Mouse (Mus musculus): ENCODE results near the gene Olig1.

Olig1 gene

GRCm38 (mm10) chr16:91269468-91270211, at the start of gene Olig1:
Gene Olig1 (plus strand): TSS chr16:91269772.
- in situ Hi-C loops (cut with MboI; ENCODE audit: low pct_unique_long_range_greater_than_20kb in 1 of 2, low sequenced_read_pairs in 2 of 2, unreplicated experiment in 1 of 2): loop anchor here in 1 of 2 experiments (10.0 kb wide), 1 partner anchor 45 kb away; the partner anchor contains the start of gene Olig2

- in situ Hi-C loops (cut with MboI; ENCODE audit: low pct_unique_long_range_greater_than_20kb in 1 of 2, low sequenced_read_pairs in 2 of 2, unreplicated experiment in 1 of 2): loop anchor here (10.0 to 25.0 kb wide), 3 partner anchors 53 to 135 kb away; partner anchors contain the start of gene 4932438H23Rik (in 1 of the 2)
Measured at GRCm38 (mm10) chr16:91222171-91222642, 47.4 kb upstream of the Olig1 start.

GRCm38 (mm10) chr16:91222643-91223271, 46.8 kb upstream of the Olig1 start:
- in situ Hi-C loops (cut with MboI; ENCODE audit: low pct_unique_long_range_greater_than_20kb in 1 of 2, low sequenced_read_pairs in 2 of 2, unreplicated experiment in 1 of 2): loop anchor here (10.0 to 25.0 kb wide), 3 partner anchors 52 to 135 kb away; partner anchors contain the start of gene 4932438H23Rik (in 1 of the 2)

- in situ Hi-C loops (cut with MboI; ENCODE audit: low pct_unique_long_range_greater_than_20kb in 1 of 2, low sequenced_read_pairs in 2 of 2, unreplicated experiment in 1 of 2): loop anchor here (10.0 to 25.0 kb wide), 3 partner anchors 51 to 136 kb away; partner anchors contain the start of gene 4932438H23Rik (in 1 of the 2)
Measured at GRCm38 (mm10) chr16:91223327-91224067, 46.1 kb upstream of the Olig1 start.

GRCm38 (mm10) chr16:91224068-91224402, 45.5 kb upstream of the Olig1 start:
- in situ Hi-C loops (cut with MboI; ENCODE audit: low pct_unique_long_range_greater_than_20kb in 1 of 2, low sequenced_read_pairs in 2 of 2, unreplicated experiment in 1 of 2): loop anchor here (10.0 to 25.0 kb wide), 3 partner anchors 51 to 137 kb away; partner anchors contain the start of gene 4932438H23Rik (in 1 of the 2)

GRCm38 (mm10) chr16:91224481-91225232, 44.9 kb upstream of the Olig1 start:
- in situ Hi-C loops (cut with MboI; ENCODE audit: low pct_unique_long_range_greater_than_20kb in 1 of 2, low sequenced_read_pairs in 2 of 2, unreplicated experiment in 1 of 2): loop anchor here (10.0 to 25.0 kb wide), 3 partner anchors 50 to 137 kb away; partner anchors contain the start of gene 4932438H23Rik (in 1 of the 2)

GRCm38 (mm10) chr16:91225233-91226037, 44.1 kb upstream of the Olig1 start, which contains the start of gene Olig2:
Gene Olig2 (plus strand): TSS chr16:91225457.
- in situ Hi-C loops (cut with MboI; ENCODE audit: low pct_unique_long_range_greater_than_20kb in 1 of 2, low sequenced_read_pairs in 2 of 2, unreplicated experiment in 1 of 2): loop anchor here (10.0 kb wide), 2 partner anchors 49 to 89 kb away; no protein-coding TSS in a partner anchor

- in situ Hi-C loops (cut with MboI; ENCODE audit: low pct_unique_long_range_greater_than_20kb in 1 of 2, low sequenced_read_pairs in 2 of 2, unreplicated experiment in 1 of 2): loop anchor here (10.0 kb wide), 2 partner anchors 49 to 89 kb away; no protein-coding TSS in a partner anchor
Measured at GRCm38 (mm10) chr16:91226038-91226882, 43.3 kb upstream of the Olig1 start.

- in situ Hi-C loops (cut with MboI; ENCODE audit: low pct_unique_long_range_greater_than_20kb in 1 of 2, low sequenced_read_pairs in 2 of 2, unreplicated experiment in 1 of 2): loop anchor here (10.0 kb wide), 2 partner anchors 48 to 88 kb away; no protein-coding TSS in a partner anchor
Measured at GRCm38 (mm10) chr16:91226883-91227759, 42.5 kb upstream of the Olig1 start.

- in situ Hi-C loops (cut with MboI; ENCODE audit: low pct_unique_long_range_greater_than_20kb in 1 of 2, low sequenced_read_pairs in 2 of 2, unreplicated experiment in 1 of 2): loop anchor here (10.0 kb wide), 2 partner anchors 47 to 87 kb away; no protein-coding TSS in a partner anchor
Measured at GRCm38 (mm10) chr16:91227760-91228043, 41.9 kb upstream of the Olig1 start.

- in situ Hi-C loops (cut with MboI; ENCODE audit: low pct_unique_long_range_greater_than_20kb in 1 of 2, low sequenced_read_pairs in 2 of 2, unreplicated experiment in 1 of 2): loop anchor here (10.0 kb wide), 2 partner anchors 46 to 86 kb away; no protein-coding TSS in a partner anchor
Measured at GRCm38 (mm10) chr16:91228238-91229071, 41.1 kb upstream of the Olig1 start.

- in situ Hi-C loops (cut with MboI; ENCODE audit: low pct_unique_long_range_greater_than_20kb in 1 of 2, low sequenced_read_pairs in 2 of 2, unreplicated experiment in 1 of 2): loop anchor here (10.0 kb wide), 2 partner anchors 46 to 86 kb away; no protein-coding TSS in a partner anchor
Measured at GRCm38 (mm10) chr16:91229072-91229348, 40.6 kb upstream of the Olig1 start.

GRCm38 (mm10) chr16:91229643-91230042, 39.9 kb upstream of the Olig1 start:
- in situ Hi-C loops (cut with MboI; ENCODE audit: low pct_unique_long_range_greater_than_20kb in 1 of 2, low sequenced_read_pairs in 2 of 2, unreplicated experiment in 1 of 2): loop anchor here (10.0 kb wide), 2 partner anchors 45 to 85 kb away; no protein-coding TSS in a partner anchor

- in situ Hi-C loops (cut with MboI; ENCODE audit: low pct_unique_long_range_greater_than_20kb in 1 of 2, low sequenced_read_pairs in 2 of 2, unreplicated experiment in 1 of 2): no loop called here
Measured at GRCm38 (mm10) chr16:91231781-91232469, 37.6 kb upstream of the Olig1 start.

Data from mouse embryonic stem cell (cell line).